Mouse (Mus musculus) kidney, postnatal 4 days (tissue): ENCODE measurements around the gene Agap2.

Experiments
- DNase-seq, 2 experiments: peaks; one replicate each; pipeline ENCODE4 v3.0.0; 2021; ENCODE audit warnings: mixed read lengths in 2 of 2

The Agap2 gene

DNA sequence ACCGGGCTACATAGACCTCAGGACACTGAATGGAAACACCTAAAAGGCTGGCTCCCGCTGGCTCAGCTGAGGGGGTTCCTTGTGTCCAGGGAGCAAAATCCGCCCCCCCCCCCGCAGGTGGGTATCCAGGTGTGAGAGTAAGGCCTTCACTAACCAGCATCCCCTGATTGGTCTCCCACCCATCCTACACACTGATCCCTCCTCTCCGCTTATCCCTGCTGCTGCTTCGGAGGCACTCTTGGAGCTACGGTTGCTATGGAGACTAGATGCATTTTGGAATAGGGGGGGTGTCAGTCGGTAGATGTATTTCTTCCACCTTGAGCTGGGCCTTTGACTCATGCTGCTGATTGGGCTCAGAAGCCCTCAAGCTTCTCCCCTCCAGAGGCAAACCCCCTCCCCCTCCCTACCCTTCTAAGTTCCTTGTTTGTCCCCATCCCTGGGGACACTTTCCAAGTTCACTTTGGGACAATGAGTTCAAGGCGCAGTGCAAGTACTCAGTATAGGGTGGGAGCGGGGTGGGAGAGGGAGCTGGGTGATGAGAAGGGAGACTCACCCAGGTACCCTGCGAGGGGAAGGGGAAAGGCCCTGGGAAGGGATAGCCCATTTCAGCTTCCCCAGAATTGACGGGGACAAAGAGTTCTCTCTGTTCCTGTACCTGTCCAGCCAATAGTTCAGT is 3.1 kb downstream of the Agap2 start:
- DNase-seq, result no peak

DNA sequence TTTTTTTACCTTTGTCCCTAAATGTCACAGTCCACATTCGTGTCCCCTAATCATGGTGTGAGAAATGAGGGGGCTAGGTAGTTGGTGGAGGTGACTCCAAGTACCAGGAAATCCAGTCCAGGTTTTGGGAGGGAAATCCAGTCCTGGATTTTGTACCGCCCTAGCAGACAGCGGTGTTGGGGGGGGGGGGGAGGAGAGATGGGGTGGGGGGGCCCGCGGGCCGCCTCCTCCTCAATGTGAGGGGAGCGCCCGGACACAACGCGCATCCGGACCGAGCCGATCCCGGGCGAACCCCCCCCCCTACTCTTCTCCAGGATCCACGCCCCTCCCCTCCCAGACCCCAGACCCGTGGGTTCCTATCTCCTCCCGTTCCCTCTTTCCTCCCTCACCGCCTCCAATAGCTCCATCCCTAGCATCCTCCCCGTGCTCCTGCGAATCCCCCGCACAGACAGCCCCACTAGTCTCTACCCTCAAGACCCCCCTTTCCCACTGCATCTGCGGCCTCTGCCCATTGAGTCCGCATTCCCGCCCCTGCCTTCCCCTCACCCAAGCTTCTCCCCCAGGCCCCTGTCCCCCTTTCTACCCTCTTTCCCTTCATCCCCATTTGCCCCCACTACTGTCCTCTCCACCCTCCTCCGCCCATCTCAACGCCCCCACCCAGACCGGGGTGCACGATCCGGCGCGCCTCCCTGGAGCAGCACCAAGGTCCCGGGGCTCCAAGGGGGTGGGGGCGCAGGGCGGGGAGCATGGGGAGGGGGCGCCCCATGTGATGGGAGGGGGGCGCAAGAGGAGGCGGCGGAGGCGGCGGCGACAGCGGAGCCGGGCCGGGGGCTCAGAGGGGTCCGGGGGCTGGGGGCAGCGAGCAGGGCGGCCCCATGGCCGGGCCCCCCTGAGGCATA is 3.8 kb downstream of the Agap2 start:
- peak; percentile 69 to 70 for DNase-seq

DNA sequence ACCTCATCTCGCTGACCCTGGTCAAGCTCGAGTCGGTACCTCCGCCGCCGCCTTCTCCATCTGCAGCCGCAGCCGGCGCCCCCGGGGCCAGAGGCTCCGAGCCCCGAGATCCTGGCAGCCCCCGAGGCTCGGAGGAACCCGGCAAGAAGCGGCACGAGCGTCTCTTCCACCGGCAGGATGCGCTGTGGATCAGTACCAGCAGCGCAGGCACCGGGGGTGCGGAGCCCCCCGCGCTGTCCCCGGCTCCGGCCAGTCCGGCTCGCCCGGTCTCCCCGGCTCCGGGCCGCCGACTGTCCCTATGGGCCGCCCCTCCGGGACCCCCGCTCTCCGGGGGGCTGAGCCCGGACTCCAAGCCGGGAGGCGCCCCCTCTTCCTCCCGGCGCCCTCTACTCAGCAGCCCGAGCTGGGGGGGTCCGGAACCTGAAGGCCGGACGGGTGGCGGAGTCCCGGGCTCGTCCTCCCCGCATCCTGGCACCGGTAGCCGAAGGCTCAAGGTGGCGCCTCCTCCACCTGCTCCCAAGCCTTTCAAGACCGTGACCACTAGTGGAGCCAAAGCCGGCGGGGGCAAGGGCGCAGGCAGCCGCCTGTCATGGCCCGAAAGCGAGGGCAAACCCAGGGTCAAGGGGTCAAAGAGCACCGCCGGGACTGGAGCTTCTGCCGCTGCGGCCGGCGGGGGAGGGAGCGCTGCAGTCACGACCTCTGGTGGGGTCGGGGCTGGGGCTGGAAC is 4.7 kb downstream of the Agap2 start:
- DNase-seq, result peak; percentile 53 to 66

DNA sequence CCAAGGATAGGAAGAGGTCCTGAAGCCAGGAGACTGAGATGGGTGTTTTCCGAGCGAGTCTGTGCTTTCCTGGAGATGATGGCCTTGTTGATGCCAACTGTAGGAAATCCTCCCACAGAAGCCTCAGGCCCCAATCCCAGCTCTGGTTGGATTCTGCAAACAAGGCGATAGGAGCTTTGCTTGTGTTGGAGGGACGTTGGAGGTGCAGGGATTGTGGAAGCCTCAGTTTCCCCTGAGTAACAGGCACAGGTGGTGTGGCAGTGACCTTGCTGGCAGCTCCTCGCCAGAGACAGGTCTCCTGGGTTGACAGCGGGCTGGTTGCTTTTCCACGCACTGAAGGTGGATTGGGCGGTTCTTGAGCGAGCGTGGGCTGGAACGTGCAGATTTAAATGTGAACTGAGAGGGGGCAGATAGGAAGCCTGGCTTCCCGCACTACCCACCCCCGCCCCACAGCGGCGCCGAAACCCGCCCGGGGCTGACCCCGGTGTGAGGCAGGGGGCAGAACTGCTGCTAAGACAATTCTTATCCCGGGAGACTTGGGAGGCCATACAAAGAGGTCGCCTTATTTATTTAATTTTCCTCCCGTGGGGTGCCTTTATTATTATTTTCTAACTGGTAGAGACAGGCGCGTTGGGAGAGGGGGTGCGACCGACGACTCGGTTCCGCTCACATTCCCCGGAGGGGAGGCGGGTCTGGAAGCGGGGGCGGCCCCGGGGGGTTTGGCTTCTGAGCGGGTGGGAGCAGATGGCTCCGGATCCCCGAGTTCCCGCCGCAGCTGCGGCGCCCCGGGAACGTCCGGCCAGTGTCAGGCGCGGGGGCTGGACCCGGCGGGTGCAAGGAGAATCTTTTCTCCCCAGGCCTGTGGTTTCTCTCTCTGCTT is 6.1 kb downstream of the Agap2 start:
- DNase-seq, result peak; percentile 53 to 59

DNA sequence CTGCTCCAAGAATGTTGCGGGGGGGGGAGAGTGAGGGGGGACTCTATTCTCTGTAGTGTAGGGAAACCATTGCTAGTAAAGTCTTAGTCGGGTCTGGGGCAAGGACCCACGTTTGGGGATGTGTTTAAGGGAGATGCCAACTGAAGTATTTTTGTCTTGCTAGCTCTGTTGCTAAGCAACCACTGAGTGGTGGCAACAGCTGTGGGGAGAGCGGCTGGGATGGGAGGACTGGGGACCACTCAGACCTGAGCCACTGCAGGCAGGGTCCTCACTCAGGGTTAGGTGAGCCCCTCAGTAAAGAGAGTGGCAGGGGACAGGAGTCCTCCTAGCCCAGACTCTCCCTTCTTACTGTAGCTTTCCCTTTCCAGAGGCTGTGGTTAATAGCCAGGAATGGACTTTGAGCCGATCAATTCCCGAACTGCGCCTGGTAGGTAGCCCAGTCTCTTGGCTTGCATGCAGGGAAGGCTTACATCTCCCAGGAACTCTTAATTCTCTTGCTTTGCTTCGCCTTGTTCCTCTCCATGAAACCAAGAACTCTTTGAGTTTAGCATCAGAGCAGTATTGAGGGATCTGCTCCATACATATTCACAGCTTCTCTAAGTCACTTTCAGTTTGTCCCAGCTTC is 7.0 kb downstream of the Agap2 start:
- DNase-seq, result no peak

DNA sequence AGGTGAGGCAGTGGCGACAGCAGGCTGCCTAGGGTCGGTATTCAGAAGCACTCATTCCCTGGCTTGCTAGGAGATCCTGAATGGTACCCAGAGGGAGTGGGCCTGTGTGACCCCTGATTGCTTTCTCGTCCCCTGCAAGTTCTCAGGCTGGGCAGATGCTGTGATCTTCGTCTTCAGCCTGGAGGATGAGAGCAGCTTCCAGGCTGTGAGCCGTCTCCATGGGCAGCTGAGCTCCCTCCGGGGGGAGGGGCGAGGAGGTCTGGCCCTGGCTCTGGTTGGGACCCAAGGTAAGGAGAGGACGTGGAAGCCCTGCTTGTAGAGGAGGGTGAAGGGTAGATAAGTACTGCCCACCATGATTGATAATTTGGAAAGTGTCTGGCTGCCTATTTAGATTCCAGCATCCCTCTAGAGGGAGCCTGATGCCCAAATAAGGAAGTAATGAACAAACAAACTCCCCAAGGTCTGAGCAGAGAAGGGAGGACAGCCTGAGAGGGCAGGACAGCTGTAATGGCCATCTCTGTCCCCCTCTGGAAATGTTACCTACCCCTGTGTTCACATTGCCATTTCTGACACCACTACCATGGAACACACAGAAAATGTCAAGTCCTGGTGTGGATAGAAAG is 8.3 kb downstream of the Agap2 start:
- no peak for DNase-seq

DNA sequence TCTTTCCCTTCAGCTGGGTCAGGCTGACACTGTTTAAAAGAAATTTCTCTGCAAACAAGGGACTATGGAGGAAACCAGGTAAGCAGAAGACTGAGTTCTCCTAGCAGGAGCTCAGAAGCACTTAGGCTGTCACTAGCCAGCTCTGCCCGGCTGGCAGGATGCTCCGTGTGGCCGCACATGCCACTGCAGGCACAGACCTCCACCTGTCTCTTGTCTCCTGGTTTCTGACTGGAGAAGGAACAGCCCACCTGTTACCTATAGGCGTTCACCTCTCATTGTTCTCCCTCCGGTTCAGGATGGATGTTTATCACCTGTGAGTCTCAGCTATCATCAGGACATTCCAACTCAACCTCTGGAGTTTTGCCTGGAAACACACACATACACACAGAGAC is 8.8 kb downstream of the Agap2 start:
- DNase-seq, result no peak

DNA sequence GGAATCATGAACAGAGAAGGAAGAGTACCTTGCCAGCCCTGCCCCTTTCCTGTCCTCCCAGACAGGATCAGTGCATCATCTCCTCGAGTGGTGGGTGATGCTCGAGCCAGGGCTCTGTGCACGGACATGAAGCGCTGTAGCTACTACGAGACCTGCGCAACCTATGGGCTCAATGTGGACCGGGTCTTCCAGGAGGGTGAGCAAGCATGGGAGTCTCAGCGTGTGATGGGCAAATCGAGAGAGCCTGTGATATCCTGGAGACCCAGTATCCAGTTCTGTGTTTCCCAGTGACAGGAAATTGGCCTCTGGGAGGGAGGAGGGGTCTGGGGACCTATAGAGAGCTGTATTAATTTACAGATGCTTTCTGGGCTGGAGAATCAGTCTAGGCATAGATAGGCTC is 10.0 kb downstream of the Agap2 start:
- DNase-seq, result no peak

DNA sequence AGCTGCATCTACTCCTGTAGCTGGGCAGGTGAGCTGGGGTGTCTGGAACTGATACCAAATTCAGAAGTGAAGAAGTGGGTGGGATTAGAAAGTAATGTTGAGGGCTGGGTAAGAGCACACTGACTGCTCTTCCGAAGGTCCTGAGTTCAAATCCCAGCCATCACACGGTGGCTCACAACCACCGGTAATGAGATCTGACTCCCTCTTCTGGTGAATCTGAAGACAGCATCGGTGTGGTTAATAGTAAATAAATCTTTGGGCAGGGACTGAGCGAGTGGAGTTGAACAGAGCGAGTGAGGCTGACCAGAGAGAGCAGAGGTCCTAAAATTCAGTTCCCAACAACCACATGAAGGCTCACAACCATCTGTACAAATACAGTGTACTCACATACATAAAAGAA is 10.5 kb downstream of the Agap2 start:
- no peak for DNase-seq

DNA sequence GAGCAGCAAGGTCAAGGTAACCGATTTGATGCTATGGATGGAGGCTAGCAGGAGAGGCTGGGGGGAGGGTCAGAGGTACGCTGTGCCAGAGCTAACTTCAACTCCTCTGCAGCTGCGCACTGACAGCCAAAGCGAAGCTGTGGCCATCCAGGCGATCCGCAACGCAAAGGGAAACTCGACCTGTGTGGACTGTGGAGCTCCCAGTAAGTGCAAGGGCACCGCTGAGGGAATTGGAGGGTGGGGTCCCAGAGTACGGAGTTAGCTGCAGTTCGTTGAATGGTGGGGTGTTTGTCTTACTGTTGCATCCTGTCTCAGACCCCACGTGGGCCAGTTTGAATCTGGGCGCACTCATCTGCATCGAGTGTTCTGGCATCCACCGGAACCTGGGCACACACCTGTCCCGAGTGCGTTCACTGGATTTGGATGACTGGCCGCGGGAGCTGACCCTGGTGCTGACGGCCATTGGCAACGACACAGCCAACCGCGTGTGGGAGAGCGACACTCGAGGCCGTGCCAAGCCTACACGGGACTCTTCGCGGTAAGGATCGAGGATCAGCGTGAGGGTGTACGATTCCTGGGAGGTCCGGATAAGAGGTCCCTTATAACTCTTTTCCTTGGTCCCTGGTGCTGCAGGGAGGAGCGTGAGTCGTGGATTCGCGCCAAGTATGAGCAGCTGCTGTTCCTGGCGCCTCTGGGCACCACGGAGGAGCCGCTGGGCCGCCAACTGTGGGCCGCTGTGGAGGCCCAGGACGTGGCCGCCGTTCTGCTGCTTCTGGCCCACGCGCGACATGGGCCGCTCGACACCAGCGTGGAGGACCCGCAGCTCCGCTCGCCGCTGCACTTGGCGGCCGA is 15.7 kb downstream of the Agap2 start:
- peak; percentile 83 to 85 for DNase-seq

DNA sequence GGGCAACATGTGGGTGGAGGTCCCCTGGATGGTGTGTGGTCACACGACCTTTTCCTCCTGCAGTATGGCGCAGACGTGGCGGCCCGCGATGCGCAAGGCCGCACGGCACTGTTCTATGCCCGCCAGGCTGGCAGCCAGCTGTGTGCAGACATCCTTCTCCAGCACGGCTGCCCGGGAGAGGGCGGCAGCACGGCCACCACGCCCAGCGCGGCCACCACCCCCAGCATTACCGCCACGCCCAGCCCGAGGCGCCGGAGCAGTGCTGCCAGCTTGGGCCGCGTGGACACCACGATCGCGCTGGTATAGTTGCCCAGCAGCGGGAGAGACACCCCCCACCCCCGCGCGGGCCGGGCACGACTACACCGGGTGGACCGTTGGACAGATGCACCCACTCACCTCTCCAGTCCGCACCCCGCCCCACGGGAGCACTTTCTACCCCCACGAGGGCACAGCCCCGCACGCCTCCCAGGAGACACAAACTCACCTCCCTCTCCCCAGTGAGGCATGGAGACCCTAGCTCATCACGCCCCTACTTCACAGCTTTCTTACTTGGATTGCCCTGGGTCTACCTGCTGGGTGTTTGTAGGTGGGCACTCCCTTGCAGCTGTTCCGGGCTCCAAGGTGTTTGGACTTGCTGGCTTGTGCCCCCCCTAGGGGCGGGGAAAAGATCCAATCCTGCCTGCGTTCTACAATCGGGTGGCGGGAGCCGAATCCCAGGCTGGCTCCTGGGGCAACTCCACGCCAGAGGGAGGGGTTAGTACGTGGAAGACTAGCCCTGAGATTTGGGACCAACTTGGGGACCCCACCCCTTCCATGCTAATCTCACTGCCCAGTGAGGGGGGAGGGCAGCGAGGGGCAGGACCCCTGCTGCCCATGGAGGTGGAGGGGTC is 16.7 kb downstream of the Agap2 start:
- peak; percentile 49 to 55 for DNase-seq

DNA sequence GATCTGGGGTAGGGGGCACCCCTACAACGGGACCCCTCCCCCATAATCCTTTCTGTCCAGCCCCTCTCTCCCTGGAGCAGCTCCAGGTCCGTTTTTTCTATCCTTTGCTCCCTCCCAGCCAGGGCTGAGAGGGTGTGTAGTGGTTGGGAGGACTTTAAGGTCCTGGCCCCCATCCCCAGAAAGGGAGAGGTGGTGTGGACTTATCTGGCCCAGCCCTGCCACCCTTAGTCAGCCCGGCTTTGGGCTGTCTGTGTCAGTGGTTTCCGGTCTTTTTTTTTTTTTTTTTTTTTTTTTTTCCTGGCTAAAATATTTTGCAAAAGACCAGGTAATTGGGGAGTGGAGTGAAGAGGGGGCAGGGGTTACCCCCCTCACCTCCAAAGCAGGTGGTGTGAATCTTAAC is 17.7 kb downstream of the Agap2 start:
- no peak for DNase-seq

DNA sequence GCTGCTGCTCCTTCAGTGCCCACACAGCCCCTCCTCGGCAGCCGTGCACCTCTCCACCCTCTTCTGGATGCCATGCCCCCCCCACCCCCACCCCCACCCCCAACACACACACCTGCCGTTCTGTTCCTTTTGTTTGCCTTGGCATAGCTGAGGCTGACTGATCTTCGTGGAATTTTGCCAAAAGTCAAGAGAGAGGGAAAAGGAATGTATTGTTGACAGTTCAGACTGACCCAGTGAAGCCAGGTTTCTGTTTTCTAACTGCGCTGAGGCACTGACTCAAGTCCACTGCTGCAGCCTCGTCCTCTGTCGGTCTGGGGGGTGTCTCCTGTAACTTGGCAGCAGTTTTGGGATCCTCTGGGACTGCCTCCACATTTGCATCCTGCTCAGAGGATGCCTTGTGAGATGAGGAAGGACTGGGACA is 19.3 kb downstream of the Agap2 start:
- DNase-seq, result no peak

DNA sequence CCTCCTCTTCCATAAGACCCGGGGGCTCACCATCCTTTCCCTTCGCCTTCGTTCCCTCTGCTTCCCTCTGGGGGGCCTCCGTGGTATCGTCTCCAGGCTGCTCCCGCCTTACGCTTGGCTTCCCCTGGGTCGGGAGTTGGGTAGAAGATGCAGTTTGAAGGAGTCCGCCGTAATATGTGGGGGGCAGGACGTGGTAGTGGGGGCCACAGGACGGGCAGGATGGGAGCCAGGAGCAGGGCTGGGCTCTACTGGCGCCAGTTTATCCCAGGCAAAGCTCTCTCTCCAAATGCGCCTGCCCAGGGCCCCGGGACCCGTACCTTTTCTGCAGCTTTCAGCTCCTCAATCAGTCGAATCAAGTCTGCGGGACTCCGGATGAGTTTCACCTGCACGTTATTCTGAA is 23.4 kb downstream of the Agap2 start:
- no peak for DNase-seq

DNA sequence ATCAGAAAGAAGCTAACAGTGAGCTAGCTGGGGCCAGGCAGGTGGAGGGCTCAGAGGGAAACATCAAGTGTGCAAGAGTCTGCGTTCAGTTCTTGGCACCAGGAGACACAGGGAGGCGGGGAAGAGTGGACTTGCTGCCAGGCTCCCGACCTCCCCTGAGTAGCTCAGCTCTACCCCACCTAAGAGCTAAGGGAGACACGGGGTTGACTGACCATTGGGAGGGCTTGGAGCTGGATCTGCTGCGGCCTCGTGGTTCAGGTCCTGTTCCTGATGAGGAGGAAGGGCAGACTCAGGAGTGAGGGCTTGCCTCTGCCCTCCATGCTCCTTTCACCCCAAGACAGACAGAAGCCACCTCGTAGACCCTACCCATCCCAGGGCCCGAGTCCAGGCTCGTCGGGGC is 24.1 kb downstream of the Agap2 start:
- DNase-seq, result no peak

DNA sequence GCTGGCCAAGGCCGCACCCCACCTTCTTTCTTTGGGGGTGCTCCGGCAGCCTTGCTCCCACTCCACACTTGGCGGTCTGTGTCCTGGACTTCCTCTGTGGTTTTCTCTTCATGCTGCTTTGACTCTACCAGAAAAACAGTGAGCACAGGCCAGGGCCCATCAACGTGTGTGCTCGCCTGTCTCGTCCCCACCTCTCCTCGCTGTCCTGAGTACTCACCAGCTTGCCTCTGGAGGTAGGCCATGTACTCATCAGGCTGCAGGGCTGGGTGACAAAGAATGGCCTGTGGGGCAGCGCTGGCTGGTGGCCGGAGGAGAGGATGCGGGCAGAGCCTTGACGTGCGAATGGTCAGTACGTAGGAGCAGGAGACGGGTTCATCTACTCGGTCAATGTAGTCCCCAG is 24.8 kb downstream of the Agap2 start:
- no peak for DNase-seq

DNA sequence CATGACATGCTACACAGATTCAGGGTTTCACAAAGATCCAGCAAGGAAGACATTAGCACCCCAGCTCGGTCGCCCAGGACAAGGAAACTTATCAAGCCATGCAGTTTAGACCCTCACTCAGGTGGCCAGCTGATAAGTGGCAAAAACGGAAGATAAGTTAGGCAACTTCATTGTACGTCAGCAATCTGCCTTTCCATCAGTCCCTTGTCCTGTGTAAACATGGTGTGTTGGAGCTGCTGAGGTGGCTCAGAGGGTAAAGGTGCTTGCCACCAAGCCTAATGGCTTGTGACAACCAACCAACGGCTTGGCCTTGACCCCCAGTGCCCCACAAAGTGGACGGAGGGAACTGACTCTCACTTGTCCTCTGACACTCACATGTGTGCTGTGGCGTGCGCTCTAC is 25.3 kb downstream of the Agap2 start:
- DNase-seq, result no peak

DNA sequence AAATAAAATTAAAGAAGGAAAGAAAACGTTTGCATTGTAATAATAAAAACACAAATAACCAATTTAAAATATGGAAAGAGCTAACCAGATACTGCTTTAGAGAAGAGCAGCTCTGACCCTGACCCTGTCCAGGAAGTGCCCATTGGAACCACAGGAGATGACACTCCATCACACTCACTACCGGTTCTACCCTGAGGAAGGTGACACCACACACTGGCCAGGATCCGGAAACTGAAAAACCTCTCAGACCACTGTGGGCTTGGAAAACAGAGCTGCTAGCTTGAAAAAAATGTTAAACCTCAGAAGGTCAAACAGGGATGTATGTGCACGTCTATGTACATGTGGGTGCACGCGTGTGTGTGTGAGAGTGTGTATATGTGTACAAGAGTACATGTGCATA is 26.1 kb downstream of the Agap2 start:
- DNase-seq, result no peak

DNA sequence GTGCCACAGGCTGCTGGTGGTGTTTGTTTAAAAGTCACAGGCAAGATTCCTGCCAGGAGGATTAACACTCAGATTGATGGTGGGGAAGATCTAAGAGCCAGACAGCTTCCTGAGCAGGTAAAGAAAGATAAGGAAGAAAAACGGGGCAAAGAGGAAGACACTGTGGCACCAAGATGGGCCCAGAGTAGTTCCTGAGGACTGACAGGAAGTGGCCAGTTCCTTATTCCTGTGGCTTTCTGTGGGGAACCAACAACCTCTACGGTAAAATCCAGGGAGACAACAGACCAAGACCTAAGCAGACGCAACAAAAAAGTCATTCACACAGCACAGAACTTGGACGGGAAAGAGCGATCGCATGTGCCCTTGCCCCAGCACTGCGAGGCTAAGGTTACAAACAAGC is 28.5 kb downstream of the Agap2 start:
- DNase-seq, result no peak
